Mouse (Mus musculus) testis, adult 2 months (tissue): ENCODE results near the gene Hs6st1. TPM values are rescaled to one million over a fixed set of nuclear protein-coding genes. Genes with fewer than 3 reads are reported as not detected.

Source experiments
- H3K27ac ChIP-seq: fragments of 200-500 bp; 2 replicates; pipeline ENCODE4 v1.5.1; 2012; ENCODE audit warnings: low read depth, low read length; ENCODE audit not compliant: control insufficient read depth, insufficient read depth
- H3K27me3 ChIP-seq: fragments of 200-500 bp; 2 replicates; pipeline ENCODE4 v1.6.1; 2012; ENCODE audit warnings: mild to moderate bottlenecking, low read length, moderate library complexity; ENCODE audit not compliant: control insufficient read depth, insufficient read depth
- H3K36me3 ChIP-seq: fragments of 200-500 bp; 2 replicates; pipeline ENCODE4 v1.6.1; 2012; ENCODE audit warnings: mild to moderate bottlenecking, low read length; ENCODE audit not compliant: control insufficient read depth, insufficient read depth
- H3K4me1 ChIP-seq: fragments of 200-500 bp; 2 replicates; pipeline ENCODE4 v1.6.1; 2012; ENCODE audit warnings: low read length; ENCODE audit not compliant: control insufficient read depth, insufficient read depth
- H3K4me3 ChIP-seq: fragments of 200-500 bp; 2 replicates; pipeline ENCODE4 v1.5.1; 2012; ENCODE audit warnings: low read depth, mild to moderate bottlenecking, low read length, moderate library complexity, mixed read lengths; ENCODE audit not compliant: control insufficient read depth
- CTCF ChIP-seq: fragments of 200-500 bp; IDR thresholded peaks from 2 replicates; pipeline ENCODE4 v1.5.1; 2012; ENCODE audit warnings: low read depth, mild to moderate bottlenecking, inconsistent platforms, low read length, moderate library complexity; ENCODE audit not compliant: control insufficient read depth, insufficient read depth, insufficient replicate concordance
- POLR2A ChIP-seq: fragments of 200-500 bp; IDR thresholded peaks from 2 replicates; pipeline ENCODE4 v1.6.1; 2012; ENCODE audit warnings: low read depth, mild to moderate bottlenecking, inconsistent platforms, low read length, moderate library complexity; ENCODE audit not compliant: control insufficient read depth
- polyA plus RNA-seq: library from polyadenylated mRNA; depleted of rRNA; stranded (reverse); fragments of >200 nt; gene quantifications from 2 replicates; pipeline ENCODE4 v1.2.3, GENCODE M21; 2012

The Hs6st1 gene
- polyA plus RNA-seq, 1 experiment, result 4.9 TPM

DNA sequence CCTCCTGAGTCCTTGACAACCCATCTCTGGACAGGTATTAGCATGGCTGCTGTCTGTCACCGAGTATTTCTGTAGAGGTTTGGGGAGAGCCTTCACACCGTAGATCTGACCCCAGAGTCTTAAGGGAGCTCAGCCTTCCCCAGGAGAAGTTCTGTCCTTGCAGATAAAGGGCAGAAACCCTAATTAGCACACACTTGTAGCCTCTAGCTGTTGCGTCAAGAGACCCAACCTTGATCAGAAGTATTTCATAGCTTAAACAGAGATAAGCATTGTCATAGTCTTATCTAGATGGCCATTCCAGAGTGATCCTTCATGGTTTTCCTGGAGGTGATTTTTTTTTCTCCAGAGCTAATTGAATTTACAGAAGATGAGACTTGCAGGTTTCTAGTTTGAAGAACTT, 32.2 kb downstream of the Hs6st1 start:
- TF ChIP-seq POLR2A (no peak), CTCF (no peak)
- Histone ChIP-seq H3K4me1 (peaks cover 8% of the 10 kb centered on the region), H3K27ac (no peak overlapping the region), H3K36me3 (no peaks in the 10 kb centered on the region), H3K27me3 (no peaks in the 10 kb centered on the region), H3K4me3 (no peak overlapping the region)

DNA sequence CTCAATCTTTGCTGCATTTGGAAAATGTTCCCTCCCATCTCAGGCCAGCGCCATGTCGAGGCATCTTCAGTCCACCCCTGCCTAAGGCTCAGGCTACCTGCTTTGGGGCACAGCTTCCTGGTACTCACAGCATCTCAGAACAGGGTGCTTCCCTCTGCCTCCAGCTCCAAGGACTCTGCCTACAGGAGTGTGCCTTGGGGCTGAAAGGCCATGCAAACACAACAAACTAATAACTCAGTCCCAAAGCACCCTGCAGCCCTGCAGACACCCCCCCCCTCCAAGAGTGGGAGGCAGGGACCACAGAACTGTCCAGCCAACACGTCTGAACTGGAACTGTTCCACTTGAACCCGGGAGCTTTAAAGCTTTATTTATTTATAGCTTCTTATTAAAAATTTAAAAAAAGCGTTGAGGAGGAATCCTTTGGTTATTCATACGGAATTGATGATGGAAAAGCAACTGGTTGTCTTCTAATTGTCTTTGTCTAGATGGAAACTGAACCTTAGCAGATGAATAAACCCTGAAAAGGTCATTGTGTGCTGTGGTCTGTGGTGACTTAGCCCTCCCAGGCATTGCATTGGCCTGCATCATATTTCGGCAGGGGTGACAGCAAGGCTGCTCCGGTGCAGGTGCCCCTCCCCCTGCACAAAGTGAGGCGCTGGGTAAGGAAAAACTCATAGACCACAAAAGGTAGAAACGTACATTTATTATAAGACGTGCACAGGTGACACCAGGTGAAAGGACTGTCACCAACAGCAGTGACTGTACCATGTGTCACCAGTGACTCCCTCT, 37.9 kb downstream of the Hs6st1 start:
- no peak overlapping the region for H3K27ac ChIP-seq
- H3K36me3 ChIP-seq, result no peaks in the 10 kb centered on the region
- TF ChIP-seq CTCF, result no peak
- no peak for TF ChIP-seq POLR2A
- H3K4me3 ChIP-seq, result no peak overlapping the region
- H3K27me3 ChIP-seq, result no peaks in the 10 kb centered on the region
- peaks cover 8% of the 10 kb centered on the region for H3K4me1 ChIP-seq

DNA sequence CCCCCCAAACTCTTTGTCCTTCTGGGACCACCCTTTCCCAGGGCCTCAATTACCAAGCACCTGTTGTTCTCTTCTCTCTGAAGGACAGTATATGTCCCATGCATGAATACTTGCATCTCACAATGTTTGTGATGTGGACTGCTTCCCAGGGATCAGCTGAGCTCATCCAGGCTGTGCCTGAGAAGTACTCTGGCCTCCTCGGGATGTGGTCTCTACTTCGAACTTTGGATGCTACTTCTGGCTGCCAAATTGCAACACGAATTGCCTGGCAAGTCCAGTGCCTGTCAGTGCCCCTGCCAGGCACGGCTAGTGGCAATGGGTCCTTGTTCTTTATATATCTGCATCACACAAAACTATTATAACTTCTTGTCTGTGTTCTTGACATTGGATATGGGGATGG, 41.8 kb downstream of the Hs6st1 start:
- Histone ChIP-seq H3K4me1 (peaks cover 2% of the 10 kb centered on the region; the same call in 1 of the 2 replicates), H3K27me3 (no peaks in the 10 kb centered on the region)
- no peak for TF ChIP-seq POLR2A
- no peak for TF ChIP-seq CTCF

DNA sequence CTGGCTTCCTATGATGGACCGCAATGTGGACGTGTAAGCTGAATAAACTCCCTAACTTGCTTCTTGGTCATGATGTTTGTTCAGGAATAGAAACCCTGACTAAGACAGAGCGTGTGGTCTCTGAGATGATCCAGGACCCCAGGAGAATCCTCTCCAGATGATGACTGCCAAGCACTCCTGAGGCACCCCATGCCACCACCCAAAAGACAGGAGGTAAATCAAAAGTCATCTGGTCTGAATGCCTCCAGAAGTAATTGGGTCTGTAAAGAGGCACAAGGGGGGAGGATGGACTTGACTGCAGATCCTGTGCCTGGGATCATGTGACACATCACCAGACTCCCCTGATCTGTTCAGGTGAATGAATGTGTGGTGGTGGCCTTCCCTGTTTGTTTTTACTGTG, 44.5 kb downstream of the Hs6st1 start:
- H3K27ac ChIP-seq, result no peak overlapping the region
- no peaks in the 10 kb centered on the region for H3K27me3 ChIP-seq
- H3K4me1 ChIP-seq, result peaks cover 2% of the 10 kb centered on the region; the same call in 1 of the 2 replicates
- H3K36me3 ChIP-seq, result no peaks in the 10 kb centered on the region
- TF ChIP-seq POLR2A (no peak), CTCF (no peak)
- H3K4me3 ChIP-seq, result no peak overlapping the region

More for the DNA sequence above, 41.8 kb downstream of the Hs6st1 start:
- H3K36me3 ChIP-seq, result no peaks in the 10 kb centered on the region
- no peak overlapping the region for H3K4me3 ChIP-seq
- H3K27ac ChIP-seq, result no peak overlapping the region

DNA sequence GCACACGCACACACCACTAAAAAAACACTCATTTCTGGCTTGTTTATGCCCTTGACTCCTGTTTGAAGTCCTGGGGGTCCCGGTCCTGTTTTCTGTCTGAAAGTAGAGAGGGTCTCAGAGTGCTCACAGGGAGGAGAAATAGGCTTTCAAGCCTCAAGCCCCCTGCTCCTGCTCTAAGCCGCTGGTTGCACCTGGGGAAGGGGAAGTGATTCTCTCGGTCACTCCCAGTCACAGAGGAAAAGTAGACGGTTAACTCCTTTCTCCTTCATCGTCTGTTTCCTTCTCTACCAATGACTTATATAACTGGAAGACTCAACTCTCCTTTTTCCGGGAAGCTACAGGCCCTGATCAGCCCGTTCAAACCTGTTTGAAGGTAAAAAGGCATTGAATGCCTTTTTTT, 45.5 kb downstream of the Hs6st1 start:
- Histone ChIP-seq H3K36me3 (no peaks in the 10 kb centered on the region), H3K4me3 (no peak overlapping the region), H3K27ac (no peak overlapping the region), H3K4me1 (peaks cover 2% of the 10 kb centered on the region; the same call in 1 of the 2 replicates), H3K27me3 (no peaks in the 10 kb centered on the region)
- TF ChIP-seq POLR2A (no peak), CTCF (no peak)

DNA sequence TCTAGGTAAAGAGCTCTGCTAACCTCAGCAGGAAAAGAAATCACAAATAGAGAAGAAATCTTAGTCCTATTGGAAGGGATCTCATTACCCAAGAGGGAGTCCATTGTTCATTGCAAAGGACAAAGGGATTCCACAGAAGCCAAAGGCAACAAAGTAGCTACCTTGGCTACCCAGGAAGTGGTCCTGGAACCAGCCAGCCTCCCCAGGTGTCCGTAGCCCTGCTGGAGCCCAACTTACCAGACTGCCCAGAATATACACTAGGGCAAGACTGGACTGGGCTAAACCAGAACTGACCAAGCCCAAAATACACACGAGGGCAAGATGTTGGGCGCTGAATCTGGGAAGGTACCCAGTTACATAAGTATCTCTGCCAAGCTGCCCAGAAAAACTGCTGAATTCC, 46.6 kb downstream of the Hs6st1 start:
- Histone ChIP-seq H3K4me1 (peaks cover 2% of the 10 kb centered on the region; the same call in 1 of the 2 replicates), H3K36me3 (no peaks in the 10 kb centered on the region), H3K4me3 (no peak overlapping the region), H3K27me3 (no peaks in the 10 kb centered on the region), H3K27ac (no peak overlapping the region)
- no peak for TF ChIP-seq POLR2A
- TF ChIP-seq CTCF, result no peak

DNA sequence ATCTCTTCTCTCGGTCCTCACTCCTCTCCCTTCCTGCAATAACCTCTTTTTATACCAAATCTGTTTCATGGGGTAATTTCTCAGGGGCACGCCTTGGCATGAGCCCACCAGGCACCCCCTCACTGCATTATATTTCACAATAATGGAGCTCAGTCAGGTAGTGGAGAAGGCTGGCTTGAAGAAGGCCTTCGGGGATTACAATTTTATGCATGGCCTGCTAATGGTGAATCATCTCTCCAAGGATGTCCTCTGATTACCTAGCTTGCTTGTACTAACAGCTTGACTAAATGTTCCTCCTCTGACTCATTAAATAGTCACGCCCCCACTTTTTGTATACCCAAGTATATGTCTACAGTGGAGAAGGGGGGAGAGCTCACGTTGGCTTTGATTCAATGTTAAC, 48.3 kb downstream of the Hs6st1 start:
- Histone ChIP-seq H3K4me1 (peaks cover 2% of the 10 kb centered on the region; the same call in 1 of the 2 replicates), H3K27me3 (no peaks in the 10 kb centered on the region), H3K27ac (no peak overlapping the region), H3K36me3 (no peaks in the 10 kb centered on the region), H3K4me3 (no peak overlapping the region)
- no peak for TF ChIP-seq CTCF
- TF ChIP-seq POLR2A, result no peak

DNA sequence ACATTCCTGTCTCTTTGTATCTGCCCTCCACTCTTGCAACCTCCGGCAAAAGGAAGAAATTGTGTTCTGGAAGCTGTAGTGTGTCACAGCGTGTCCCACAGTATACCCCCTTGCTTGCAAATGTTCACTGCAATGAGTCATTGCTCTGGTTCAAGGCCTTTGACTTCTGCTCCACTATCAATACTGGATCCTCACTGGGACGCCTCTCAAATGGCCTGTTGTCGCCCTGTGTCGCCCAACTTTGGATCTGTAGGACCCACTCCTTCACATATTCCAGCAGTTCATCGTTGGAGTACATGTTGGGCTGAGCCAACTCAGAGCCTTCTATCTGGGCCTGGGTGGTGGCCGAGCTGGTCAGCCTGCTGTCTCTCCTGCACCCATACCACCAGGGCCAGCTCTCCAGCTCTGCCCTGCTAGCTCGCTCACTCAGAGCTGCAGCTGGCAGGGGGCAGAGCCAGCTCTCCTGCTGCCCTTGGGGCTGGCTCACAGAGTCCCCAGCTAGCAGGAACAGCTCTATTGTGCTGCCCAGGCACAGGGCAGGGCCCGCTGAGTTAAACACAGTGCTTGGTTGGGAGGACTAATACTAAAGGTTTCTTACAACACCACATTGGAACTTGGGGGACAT, 50.0 kb downstream of the Hs6st1 start:
- Histone ChIP-seq H3K27me3 (no peaks in the 10 kb centered on the region), H3K4me3 (no peak overlapping the region), H3K4me1 (peaks cover 2% of the 10 kb centered on the region; the same call in 1 of the 2 replicates), H3K36me3 (no peaks in the 10 kb centered on the region), H3K27ac (no peak overlapping the region)
- TF ChIP-seq CTCF (no peak), POLR2A (no peak)
